Mouse (Mus musculus) ES-E14 (cell line): ENCODE measurements at regions not wholly inside any gene's neighbourhood (a gene's known extent, or its start where the extent isn't known, plus 50 kb on each side); places are given as distances from the start of the nearest gene placed in this dataset.

ENCODE experiments used
- CHD2 ChIP-seq: IDR thresholded peaks from 2 replicates; pipeline ENCODE4 v1.6.1; 2014; ENCODE audit warnings: mild to moderate bottlenecking, low read depth, low read length, inconsistent platforms
- HCFC1 ChIP-seq: IDR thresholded peaks from 2 replicates; pipeline ENCODE4 v1.6.1; 2012; ENCODE audit warnings: low read length, inconsistent platforms, borderline replicate concordance; ENCODE audit not compliant: insufficient read depth
- MAFK ChIP-seq: IDR thresholded peaks from 2 replicates; pipeline ENCODE4 v1.6.1; 2014; ENCODE audit warnings: mild to moderate bottlenecking, low read depth, low read length, inconsistent platforms; ENCODE audit not compliant: insufficient read depth
- ZC3H11A ChIP-seq: IDR thresholded peaks from 2 replicates; pipeline ENCODE4 v1.6.1; 2012; ENCODE audit warnings: low read depth, mild to moderate bottlenecking, inconsistent platforms, low read length, borderline replicate concordance
- ZNF384 ChIP-seq: IDR thresholded peaks from 2 replicates; pipeline ENCODE4 v1.6.1; 2012; ENCODE audit warnings: low read depth, low read length, inconsistent platforms

DNA sequence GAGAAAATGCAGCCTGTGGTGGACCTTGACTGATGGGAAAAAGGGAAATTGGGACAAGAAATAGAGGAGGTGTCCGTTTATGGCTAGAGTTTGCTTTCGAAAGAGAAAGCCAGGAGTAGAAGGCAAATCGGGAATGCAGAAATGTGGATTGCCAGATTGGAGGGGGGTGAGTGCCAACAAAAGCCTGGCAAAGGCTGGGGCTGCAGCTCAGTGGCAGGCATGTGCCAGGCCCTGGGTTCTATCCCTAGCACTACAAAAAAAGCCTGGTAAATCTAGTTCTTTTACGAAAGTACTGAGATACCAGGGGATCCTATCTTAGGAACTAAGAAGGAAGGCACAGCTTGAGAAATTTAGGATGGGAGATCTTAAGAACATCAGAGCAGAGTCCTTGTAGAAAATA, 117.2 kb downstream of the Pih1h3b start:
- TF ChIP-seq HCFC1: no peak
- TF ChIP-seq ZC3H11A: no peak
- no peak for TF ChIP-seq MAFK
- no peak for TF ChIP-seq CHD2
- TF ChIP-seq ZNF384: no peak
